Mouse (Mus musculus) embryonic facial prominence, embryonic 13.5 days (tissue): ENCODE measurements around the gene Gstcd. TPM values are rescaled to one million over a fixed set of nuclear protein-coding genes. Genes with fewer than 3 reads are reported as not detected.

Experiments used
- ATAC-seq: fragments of 200-750 bp; cut with Nextera tagmentation; 2 replicates; pipeline ENCODE4 v1.8.0; 2017; ENCODE audit warnings: low read depth; ENCODE audit not compliant: insufficient number of reproducible peaks, insufficient read depth, low FRiP score, low TSS enrichment
- H3K27ac ChIP-seq: fragments of 300-500 bp; sonication (generic); 2 replicates; pipeline ENCODE4 v1.5.1; 2015; ENCODE audit warnings: moderate library complexity, mild to moderate bottlenecking, inconsistent platforms
- H3K27me3 ChIP-seq: fragments of 300-500 bp; sonication (generic); 2 replicates; pipeline ENCODE4 v1.6.1; 2015; ENCODE audit warnings: mild to moderate bottlenecking, inconsistent platforms
- H3K36me3 ChIP-seq: fragments of 300-500 bp; sonication (generic); 2 replicates; pipeline ENCODE4 v1.6.1; 2015; ENCODE audit warnings: mild to moderate bottlenecking, inconsistent platforms
- H3K4me1 ChIP-seq: fragments of 300-500 bp; sonication (generic); 2 replicates; pipeline ENCODE4 v1.6.1; 2015; ENCODE audit warnings: inconsistent platforms
- H3K4me2 ChIP-seq: fragments of 300-500 bp; sonication (generic); 2 replicates; pipeline ENCODE4 v1.6.1; 2015; ENCODE audit warnings: moderate library complexity, mild to moderate bottlenecking, inconsistent platforms
- H3K4me3 ChIP-seq: fragments of 300-500 bp; sonication (generic); 2 replicates; pipeline ENCODE4 v1.5.1; 2015; ENCODE audit warnings: mild to moderate bottlenecking, inconsistent platforms
- H3K9ac ChIP-seq: fragments of 300-500 bp; sonication (generic); 2 replicates; pipeline ENCODE4 v1.6.1; 2015; ENCODE audit warnings: mild to moderate bottlenecking, inconsistent platforms
- H3K9me3 ChIP-seq: fragments of 300-500 bp; sonication (generic); 2 replicates; pipeline ENCODE4 v1.6.1; 2016; ENCODE audit warnings: inconsistent platforms
- WGBS: fragments of 180-500 bp; shearing (Covaris S2); methylation state at CpG from one replicate; pipeline ENCODE4 v1.1.7; 2015; ENCODE audit warnings: mixed read lengths; 5-methylcytosine and 5-hydroxymethylcytosine counted together
- polyA plus RNA-seq: library from polyadenylated mRNA; unstranded; fragments of >200 nt; fragmentation: Nextera tagmentation; extraction: Ambion mirVana; gene quantifications from 2 replicates; pipeline ENCODE4 v1.2.1, GENCODE M21; 2015

The Gstcd gene
- polyA plus RNA-seq, 1 experiment from 2014 or later, result 7.5 TPM

DNA sequence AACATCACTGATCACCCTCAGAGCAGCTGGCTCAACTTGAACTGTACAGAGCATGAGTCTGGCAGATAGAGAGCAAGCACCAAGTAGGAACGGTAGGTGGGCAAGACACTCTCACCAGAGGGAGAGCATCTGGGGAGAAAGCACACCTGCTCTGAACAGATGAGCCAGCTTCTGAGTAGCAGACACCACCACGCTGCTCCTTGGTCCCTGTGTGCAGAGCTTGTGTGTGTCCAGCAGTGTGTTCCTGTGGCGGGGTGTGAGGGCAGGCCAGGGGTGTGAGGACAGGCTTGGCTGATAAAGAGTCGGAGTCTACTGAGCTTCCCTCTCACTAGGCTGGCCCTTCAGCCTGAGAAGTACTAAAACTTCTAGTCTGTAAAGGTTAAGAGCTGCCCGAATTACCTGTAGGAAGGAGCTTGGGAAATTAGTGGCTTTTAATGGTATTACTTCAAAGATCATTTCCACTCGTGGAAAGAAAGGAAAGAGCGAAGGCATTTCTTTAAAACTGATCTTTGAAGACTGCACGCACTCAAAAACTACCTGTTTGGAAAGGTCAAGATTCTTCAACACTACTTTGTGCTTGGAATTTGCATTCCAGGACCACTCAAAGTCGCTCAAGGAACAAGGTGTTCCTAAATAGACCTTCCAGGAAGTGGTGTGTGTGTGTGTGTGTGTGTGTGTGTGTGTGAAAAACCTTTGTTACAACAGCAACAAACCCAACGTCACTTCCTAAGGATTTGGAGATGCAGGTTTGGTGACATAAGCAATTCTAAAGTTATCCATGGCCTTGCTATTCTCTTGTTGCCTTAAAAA lies 151.4 kb downstream of the Gstcd start:
- H3K4me2 ChIP-seq, result no peak overlapping the region
- ATAC-seq, result no peak
- H3K4me1 ChIP-seq, result peaks cover 20% of the 10 kb centered on the region
- no peak overlapping the region for H3K4me3 ChIP-seq
- H3K9ac ChIP-seq, result no peak overlapping the region
- H3K27me3 ChIP-seq, result no peaks in the 10 kb centered on the region
- no peaks in the 10 kb centered on the region for H3K9me3 ChIP-seq
- 82% methylated on average over 10 of the region's 10 CpGs for WGBS
- H3K27ac ChIP-seq, result no peak overlapping the region
- H3K36me3 ChIP-seq, result no peaks in the 10 kb centered on the region

DNA sequence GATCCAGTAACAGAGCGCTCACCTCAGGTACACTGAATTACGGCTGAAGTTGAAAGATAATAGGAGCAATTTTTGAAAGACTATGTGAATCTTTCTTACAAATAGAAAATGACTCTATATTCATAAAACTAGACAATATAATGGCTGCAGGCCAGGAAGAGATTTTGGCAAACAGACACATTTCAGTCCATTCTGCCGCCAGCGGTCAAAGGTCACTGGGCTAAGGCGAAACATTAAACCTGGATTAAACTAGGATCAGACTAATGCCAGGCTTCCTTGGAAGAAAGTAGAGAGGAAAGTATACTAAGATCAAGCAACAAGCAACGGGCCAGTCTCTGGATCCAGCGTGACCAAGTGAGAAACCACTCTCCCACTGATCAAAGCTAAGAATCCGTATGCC lies 152.8 kb downstream of the Gstcd start:
- Histone ChIP-seq H3K4me2 (no peak overlapping the region), H3K9me3 (no peaks in the 10 kb centered on the region), H3K4me3 (no peak overlapping the region), H3K36me3 (no peaks in the 10 kb centered on the region), H3K9ac (no peak overlapping the region), H3K27me3 (no peaks in the 10 kb centered on the region), H3K27ac (no peak overlapping the region), H3K4me1 (peaks cover 9% of the 10 kb centered on the region)
- ATAC-seq, result no peak
- WGBS, result 32% methylated on average over 8 of the region's 8 CpGs

DNA sequence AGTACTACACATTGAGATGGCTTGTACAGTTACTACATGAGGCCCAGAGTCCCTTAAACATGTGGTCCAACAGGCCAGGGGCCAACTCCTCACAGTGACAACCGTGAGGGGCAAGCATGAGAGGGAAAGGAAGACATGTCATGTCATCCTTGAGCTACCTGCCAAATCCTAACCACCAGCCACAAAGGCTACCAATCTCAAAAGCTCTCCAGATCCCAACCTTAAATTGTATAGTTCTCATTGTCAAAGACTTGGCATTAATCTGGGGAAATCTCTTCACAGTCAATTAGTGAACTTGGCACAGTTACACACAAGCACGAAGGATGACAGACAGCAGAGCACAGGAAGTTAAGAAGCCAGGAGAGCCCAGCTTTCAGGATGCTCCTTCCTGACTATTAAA lies 157.2 kb downstream of the Gstcd start:
- WGBS, result 52% methylated on average over 2 of the region's 2 CpGs

More for the DNA sequence above, 157.2 kb downstream of the Gstcd start:
- Histone ChIP-seq H3K4me1 (peaks cover 7% of the 10 kb centered on the region), H3K4me2 (no peak overlapping the region), H3K27me3 (no peaks in the 10 kb centered on the region), H3K36me3 (no peaks in the 10 kb centered on the region), H3K4me3 (no peak overlapping the region), H3K9ac (no peak overlapping the region), H3K9me3 (no peaks in the 10 kb centered on the region), H3K27ac (no peak overlapping the region)
- no peak for ATAC-seq

Other genes with a start within 250 kb of the Gstcd start
- gene Npnt, start 141.7 kb downstream of the Gstcd start, polyA plus RNA-seq, result 57.5 and 62.0 TPM in 2 replicates
- gene Ints12, start 193 bp downstream of the Gstcd start, polyA plus RNA-seq, result 21.0 and 22.0 TPM in 2 replicates
- 0.20 and 0.85 TPM in 2 replicates for gene Arhgef38, start 142.9 kb upstream of the Gstcd start, polyA plus RNA-seq
- 77.0 and 86.2 TPM in 2 replicates for gene Ppa2, start 218.1 kb upstream of the Gstcd start, polyA plus RNA-seq